12 mouse cellular contexts compared by ENCODE assay signal in the genomic region with DNA sequence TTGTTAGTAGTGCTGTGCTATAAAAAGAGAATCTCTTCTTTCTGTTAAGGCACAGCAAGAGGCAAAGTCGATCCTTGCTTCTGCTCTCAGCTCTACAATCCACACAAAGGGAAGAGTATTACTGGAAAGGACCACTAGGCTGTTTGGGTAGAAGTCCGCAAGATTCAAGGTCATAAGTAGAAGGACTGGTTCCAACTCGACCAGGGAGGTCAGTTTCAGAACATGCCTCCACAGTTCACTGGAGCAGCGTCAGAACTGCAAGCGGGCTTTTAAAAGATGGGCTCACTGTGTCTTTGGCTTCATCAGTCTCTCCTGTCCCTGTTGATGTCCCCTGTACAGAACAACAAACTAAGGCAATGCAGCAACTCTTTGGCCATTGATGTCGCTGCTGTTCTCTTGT.
"Had no signal": no experiment of that assay in that cellular context is flagged by ENCODE, and none has a peak within 500 bp of the region (broad histone marks: within the 10 kb centered on the region; RNA-seq: fewer than 3 reads in every experiment).

No protein-coding gene starts in this region.

- H3K4me2 ChIP-seq: intestine, embryonic 15.5 days; limb, embryonic 15.5 days; midbrain, embryonic 12.5 days; neural tube, embryonic 13.5 days; stomach, embryonic 15.5 days had no signal

- H3K9ac ChIP-seq: intestine, embryonic 15.5 days; limb, embryonic 15.5 days; liver, embryonic 14.5 days; midbrain, embryonic 12.5 days; neural tube, embryonic 13.5 days; stomach, embryonic 15.5 days had no signal

- H3K4me1 ChIP-seq: intestine, embryonic 15.5 days; limb, embryonic 15.5 days; midbrain, embryonic 12.5 days; neural tube, embryonic 13.5 days; stomach, embryonic 15.5 days had no signal

- H3K27me3 ChIP-seq: intestine, embryonic 15.5 days; limb, embryonic 15.5 days; midbrain, embryonic 12.5 days; neural tube, embryonic 13.5 days; stomach, embryonic 15.5 days had no signal

- H3K9me3 ChIP-seq: intestine, embryonic 15.5 days; limb, embryonic 15.5 days; midbrain, embryonic 12.5 days; neural tube, embryonic 13.5 days; stomach, embryonic 15.5 days had no signal

- ATAC-seq: intestine, embryonic 15.5 days; midbrain, embryonic 16.5 days had no signal

- DNase-seq: lung, adult 18-20 months; right cerebral cortex, postnatal 14 days; thymus, adult 2 months; thymus, postnatal 25 days had no signal

- H3K4me3 ChIP-seq: intestine, embryonic 15.5 days; left cerebral cortex, adult 2 months; limb, embryonic 15.5 days; midbrain, embryonic 12.5 days; neural tube, embryonic 13.5 days; stomach, embryonic 15.5 days had no signal

- H3K36me3 ChIP-seq: intestine, embryonic 15.5 days; limb, embryonic 15.5 days; midbrain, embryonic 12.5 days; neural tube, embryonic 13.5 days; stomach, embryonic 15.5 days had no signal

- H3K27ac ChIP-seq: intestine, embryonic 15.5 days; left cerebral cortex, adult 2 months; limb, embryonic 15.5 days; liver, embryonic 14.5 days; midbrain, embryonic 12.5 days; neural tube, embryonic 13.5 days; stomach, embryonic 15.5 days had no signal
